Mouse (Mus musculus) cerebellum, postnatal 14 days (tissue): ENCODE results near the gene Arhgap6.
A peak's percentile ranks its signal among the peaks of the same experiment; 100 is the strongest.

Experiments
- DNase-seq, 2 experiments: peaks; one replicate each; pipeline ENCODE4 v3.0.0; 2021; ENCODE audit warnings: mixed read lengths in 2 of 2

Gene Arhgap6

DNA sequence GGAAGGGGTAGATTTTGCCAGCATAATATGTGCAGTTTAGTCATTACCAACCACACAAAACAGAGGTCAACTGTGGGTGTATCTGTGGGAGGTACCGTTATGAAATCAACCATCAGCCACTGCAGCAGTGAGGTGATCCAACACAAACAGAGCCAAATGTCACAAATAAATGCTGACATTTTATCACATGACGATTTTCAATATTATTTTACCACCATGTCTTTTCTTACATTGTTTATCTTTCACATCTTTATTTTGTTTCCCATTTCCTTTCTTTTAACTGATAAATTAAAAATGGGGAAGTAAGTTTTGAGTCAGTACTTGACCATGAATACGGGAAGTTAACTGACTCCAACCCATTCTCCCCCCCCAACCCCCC lies 328.9 kb downstream of the Arhgap6 start:
- DNase-seq: no peak

DNA sequence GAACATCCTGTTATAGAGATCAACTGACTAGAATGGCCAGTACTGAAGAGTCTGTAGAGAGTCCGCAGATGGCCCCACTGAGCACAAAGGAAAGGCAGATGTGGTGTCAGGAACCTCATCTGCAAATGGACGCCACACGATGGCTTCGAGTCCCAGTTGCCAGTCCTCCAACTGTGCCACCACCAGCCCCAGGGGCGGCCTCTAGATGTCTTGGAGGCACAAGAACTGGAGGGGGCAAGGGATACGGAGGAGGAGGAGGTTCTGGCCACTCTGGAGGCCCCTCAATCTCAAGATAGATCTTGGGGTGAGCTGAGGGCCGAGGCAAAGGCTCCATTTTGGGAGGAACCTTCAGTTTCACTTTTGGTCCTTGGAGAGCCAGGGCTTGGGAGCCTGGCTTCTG lies 344.9 kb downstream of the Arhgap6 start:
- no peak for DNase-seq

DNA sequence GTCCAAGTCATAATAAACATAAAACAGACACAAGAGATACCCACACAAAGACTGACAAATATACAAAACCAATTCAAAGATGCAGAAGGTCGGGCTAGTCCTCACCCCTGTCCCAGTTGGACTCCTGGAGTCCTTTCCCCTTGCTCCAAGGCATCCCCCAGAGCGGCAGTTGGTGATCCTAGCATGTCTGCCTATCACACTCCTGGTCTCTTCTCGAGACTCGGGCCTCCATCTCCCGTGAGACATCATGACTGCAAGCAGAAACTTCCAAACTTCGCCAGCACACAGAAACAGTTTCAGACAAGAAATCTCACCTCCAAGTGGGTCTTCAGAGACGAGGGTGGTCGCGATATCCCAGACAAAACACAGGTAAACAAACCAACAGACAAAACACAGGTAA lies 345.6 kb downstream of the Arhgap6 start:
- DNase-seq: no peak

DNA sequence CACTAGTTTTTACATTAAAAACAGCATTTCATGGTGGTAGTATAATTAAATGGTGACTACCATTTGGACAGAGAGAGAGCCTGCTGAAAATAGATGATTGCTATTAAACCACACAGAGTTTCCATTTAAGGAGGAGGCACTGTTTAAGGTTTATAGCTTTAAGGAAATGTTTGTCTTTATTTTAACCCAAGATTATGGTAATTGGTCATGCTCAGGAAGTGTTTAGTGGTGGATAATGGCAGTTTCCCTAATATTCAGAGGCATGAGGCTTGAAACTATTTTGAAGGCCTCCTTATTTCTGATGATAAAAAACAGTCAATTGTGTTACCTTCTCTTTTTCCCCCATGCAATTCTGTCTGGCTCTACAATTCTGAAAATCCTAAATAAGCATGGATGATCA lies 358.9 kb downstream of the Arhgap6 start:
- DNase-seq: no peak

DNA sequence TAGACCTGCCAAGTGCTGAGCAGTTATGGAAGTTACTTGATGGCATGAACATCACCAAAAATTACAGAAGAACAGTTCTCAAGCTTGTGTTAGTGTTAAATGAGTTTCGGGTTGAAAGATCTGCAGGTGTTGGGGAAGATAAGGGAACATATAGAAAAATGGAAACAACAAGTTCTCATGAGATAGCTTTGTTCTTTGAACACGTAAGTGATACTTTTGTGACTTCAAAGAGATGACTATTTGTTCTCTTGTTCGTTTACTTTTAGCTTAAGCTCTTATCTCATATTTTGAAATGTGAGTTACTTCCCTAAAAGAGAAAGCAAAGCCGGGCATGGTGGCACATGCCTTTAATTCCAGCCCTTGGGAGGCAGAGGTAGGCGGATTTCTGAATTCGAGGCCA lies 363.5 kb downstream of the Arhgap6 start:
- no peak for DNase-seq

DNA sequence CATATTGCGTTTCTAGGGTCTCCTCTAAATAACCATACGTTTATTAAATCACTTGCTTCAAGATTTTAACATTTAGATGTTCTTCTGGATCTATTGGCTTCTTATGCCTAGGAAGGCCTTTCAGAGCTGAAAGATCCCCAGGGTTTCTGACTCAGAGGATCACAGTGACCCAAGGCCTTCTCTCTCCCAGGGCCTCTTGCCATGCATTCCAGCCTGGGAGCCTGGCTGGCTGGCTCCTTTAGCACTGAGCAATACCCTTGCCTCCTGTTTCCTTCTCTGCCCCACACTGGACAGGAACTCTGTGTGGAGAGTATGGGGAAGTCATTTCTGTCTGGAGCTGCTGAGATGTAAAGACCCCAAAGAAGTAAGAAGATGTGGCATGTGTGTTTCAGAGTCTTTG lies 376.1 kb downstream of the Arhgap6 start:
- no peak for DNase-seq

DNA sequence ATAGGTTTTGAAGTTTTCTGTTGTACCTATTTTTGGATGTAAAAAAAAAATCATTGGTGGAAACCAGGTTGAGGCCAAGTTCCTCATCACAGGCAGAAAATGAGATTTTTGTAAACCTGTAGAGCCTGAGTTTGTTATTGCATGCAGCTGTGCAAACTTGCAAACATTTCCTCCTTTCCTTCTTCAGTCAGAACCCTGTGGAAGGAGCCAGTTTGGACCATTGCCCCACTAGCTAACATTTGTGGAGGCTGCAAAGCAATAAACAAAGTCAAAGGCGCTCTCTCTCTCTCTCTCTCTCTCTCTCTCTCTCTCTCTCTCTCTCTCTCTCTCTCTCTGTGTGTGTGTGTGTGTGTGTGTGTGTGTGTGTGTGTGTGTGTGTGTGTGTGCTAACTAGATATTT lies 378.9 kb downstream of the Arhgap6 start:
- no peak for DNase-seq

DNA sequence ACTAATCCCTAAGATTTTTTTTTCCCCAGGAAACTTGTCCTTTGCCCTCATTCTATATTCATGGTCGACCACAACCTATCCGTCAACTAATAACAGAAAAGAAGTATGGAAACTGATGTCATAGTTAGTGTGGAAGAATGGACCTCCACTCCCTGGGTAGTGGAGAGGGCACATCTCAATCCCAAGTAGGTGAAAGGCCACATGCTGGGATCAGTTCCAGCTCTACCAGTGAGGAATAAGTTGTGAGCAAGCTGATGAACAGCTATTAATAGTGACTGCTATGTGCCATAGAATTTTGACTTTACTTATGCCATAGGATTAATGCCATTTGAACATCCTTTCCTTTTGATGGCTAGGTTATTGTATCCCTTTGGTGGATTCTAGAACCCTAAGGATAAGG lies 383.7 kb downstream of the Arhgap6 start:
- no peak for DNase-seq

DNA sequence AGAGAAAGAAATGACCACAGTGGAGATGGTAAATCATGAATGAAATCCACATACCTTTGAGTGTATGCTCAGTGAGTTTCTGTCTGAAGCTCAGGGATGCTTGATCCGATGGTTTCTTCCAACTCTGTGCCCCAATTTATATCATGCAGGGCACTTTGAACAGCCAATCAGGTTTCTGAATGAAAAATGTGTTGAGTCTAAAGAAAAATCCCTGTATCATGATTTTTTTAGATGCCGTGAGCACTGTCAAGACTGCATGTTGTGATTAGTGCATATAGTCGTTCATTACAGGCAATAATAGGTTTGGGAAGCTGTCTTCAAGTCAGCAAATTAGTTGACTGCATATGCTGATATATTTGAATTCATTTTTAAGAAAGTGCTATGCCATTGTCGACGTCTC lies 392.2 kb downstream of the Arhgap6 start, which contains the start of gene Amelx:
Gene Amelx, minus strand, starts transcription at position 101 of the 400 bp plus-strand sequence.
- no peak for DNase-seq

DNA sequence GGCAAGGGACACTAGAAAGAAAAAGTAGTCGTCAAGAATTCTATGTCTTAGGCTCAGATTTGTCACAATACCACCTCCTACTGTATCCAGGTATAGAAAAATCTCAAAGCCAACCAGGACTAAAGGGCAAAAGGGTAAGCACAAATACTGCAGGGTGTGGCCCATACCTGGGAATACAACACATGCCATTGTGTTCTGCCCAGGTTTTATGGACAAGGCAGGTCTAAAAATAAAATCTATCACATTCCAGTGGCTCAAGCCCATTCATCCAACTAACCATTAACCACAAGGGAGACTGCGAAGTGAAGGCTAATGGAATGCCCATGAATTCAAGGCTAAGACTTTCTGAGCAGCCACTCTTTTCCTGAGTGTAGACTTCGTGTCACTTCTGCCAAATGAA lies 415.1 kb downstream of the Arhgap6 start:
- no peak for DNase-seq

DNA sequence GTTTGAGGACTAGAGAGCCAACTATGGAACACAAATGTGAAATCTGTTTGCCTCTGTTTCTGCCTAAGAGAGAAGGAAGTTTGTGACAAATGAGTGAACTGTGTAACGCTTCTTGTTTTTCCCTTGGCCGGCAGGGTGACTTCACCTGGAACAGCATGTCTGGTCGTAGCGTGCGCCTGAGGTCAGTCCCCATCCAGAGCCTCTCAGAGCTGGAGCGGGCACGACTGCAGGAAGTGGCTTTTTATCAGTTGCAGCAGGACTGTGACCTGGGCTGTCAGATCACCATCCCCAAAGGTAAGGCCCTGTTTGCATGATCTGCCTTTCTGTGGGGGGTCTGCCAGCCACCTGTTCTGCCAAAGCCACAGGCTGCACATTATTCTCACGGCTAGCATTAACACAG lies 425.2 kb downstream of the Arhgap6 start:
- peak; percentile 2 for DNase-seq

DNA sequence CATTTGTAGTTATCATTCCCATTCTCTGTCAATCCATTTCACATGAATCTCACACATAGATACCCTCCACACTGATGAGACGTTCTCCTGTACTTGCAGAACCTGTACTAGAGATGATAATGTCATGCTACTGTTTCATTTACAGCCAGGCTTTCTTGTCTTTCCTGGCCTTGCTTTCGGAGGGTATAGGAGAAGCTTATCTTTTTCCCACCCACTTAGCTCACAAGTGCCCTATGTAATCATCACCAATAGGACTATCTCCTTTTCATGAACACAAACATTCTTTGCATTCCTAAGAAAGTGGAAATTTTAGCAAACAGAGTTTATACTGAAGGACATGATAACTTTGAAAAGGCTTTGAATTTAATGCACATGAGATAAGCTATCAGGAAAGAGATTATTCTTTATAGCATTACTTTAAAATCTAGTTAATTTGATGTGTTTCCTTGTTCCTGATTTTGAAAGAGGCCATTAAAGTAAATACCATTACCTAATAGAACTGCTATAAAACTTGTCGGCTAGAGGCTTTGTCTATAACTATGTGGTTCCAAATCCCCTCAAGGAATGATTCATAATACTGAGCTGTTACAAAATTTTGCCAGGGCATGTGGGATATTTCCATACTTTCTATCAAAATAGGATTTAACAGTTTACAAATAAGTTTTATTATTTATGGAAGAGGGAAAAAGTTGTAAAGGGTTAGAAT lies 427.6 kb downstream of the Arhgap6 start:
- DNase-seq: no peak

DNA sequence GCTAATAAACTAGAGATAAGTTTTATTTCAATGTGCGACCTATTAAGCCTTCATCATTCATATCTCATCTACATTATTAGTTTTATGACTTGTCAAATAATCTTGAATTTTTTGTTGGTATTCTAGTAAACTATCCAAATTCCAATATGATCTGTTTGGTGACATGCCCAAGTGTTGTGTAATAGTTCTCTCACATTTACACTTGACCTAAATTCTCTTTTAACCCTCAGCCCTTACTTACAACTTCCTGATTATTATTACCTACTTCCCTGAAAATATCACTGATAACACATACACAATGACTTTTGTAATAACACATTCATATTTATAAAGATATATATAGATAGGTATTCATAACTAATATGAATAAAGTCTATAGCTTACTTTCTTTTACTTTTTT lies 461.0 kb downstream of the Arhgap6 start:
- DNase-seq: no peak

DNA sequence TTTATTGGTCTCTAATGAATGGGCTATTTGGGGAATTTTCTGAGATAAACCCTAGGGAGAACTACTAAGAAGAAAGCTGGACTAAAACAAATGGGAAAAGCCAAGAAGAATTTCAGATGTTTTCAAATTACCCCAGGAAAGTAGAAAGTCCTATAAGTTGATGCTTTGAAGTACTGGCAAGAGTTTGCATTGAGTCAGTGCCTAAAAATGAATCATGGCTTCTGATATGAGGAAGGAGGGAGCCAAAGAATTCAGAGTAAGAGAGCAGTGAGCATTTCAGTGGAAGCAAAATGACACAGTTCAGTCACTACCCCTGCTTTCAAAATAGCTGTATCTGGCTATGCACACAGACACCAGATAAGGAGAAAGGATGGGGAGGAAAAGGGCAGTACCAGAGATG lies 461.8 kb downstream of the Arhgap6 start:
- no peak for DNase-seq

DNA sequence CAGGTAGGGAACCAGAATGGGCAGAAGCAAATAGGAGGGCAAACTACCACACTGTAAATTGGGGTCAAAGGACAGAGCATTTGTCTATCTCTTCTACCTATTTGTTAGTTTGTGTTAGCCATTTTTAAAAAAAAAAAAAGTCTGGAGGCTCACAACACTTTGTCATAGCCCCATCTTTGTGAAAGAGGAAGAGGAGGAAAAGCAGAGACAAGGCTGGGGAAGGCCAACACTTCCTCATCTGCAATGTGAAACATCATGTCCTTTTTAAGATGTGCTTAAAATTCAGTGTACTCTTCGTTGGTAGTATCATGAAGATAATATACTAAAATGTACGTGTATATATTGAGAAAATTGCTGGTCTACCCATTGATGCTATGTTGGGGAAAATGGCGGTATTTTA lies 466.1 kb downstream of the Arhgap6 start:
- DNase-seq: no peak

DNA sequence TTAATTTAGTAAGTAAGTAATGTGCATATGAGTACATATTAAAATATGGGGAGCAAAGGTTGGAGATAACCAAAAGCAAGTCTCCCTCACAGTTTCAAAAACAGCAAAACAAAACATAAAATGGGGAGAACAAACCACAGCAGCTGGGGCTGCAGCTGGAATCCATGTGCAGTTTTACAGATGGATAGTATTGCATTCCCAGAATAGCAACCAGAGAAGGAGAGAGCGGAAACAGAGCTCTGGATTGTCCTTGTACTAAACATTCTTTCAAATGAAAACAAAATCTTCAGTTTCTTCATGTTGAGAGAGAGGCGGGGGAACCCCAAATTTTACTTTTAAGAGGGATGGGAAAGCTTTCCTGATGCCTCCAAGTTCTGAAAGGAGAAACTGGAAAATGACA lies 467.3 kb downstream of the Arhgap6 start:
- no peak for DNase-seq

DNA sequence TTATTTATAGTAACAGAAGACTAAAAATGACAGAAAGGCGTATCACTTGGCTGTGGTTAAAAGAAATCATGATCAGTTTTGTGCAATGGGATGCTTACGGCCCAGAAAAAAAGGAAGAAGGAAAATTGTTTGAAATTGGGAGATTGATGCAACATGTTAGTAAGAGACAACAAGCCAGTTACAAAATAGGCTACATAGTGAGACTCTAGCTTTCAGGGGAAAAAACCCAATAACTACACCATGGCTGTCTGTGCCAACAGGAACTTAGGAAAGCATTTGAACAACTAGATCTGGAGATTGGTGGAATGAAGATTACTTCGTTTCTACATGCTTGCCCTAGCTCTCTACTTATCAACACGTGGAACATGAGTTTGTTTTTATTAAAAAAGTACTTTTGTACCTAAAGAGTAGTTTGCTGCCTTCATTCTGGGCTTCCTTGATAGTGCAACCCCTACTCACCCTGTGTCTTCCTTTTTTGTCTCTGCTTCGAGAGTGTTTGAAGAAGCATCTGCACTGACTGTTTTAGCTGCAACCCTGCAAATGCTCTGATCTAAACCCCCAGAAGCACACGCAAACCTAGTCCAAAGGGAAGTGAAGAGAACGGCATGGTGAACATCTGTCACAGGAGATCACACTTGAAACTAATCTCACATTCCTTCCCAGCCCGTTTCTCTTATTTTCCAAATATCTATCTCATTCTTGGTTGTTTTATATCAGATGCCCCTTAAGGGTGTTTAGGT lies 468.7 kb downstream of the Arhgap6 start:
- DNase-seq: no peak

DNA sequence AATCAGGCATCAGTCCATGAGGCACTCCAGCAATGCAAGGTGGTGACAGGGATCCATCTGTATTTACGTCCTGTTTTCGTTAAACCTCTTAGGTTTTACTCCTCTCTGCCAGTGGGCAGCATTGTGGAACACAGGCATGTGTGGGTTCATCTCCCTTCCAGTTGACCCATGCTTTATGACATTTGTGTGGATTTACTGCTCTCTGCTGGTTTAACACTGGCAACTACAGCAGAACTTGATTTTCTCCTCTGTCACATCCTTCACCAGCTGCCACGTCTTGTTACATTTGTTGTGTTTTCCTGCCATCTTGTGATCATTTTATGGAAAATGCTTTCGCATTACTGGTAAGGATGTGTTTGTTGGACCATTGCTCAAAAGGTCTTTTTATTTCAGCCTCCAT lies 504.7 kb downstream of the Arhgap6 start:
- peak; percentile 5 to 15 for DNase-seq

DNA sequence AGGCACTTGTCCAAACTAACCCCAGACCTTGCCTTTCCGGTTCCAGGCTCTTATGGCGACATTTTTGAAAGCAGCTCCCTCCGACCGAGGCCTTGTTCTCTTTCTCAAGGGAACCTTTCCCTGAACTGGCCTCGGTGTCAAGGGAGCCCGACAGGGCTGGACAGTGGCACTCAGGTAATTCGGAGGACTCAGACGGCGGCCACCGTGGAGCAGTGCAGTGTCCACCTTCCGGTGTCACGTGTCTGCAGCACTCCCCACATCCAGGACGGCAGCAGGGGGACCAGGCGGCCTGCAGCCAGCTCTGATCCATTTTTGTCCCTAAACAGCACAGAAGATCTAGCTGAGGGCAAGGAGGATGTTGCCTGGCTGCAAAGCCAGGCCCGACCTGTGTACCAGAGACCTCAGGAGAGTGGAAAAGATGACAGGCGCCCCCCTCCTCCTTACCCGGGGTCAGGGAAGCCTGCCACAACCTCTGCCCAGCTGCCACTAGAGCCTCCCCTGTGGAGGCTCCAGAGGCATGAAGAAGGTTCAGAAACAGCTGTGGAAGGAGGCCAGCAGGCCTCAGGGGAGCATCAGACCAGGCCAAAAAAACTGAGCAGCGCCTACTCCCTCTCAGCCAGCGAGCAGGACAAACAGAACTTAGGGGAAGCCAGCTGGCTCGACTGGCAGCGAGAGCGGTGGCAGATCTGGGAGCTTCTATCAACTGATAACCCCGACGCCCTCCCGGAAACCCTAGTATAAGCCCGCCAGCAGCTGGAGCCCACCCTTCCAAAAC lies 507.6 kb downstream of the Arhgap6 start:
- DNase-seq: peak in 1 of 2 experiments; percentile 4

DNA sequence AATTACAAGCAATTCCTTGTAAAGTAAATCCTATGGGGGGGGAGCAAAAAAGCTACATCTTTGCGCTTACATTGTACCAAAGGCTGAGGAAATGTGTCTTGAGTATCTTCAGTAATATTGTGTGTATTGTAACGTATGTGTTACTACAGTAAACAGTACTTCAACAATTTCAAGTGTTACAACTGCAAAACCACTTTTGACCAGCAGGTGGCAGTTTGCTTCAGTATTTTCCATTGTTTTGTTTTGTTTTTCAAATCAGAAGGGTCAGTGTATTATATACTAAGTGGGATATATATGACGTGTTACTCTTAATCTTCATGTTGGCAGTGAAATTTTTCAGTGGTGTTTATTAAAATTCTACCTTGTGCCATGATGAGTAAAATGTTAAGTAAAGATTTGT lies 509.0 kb downstream of the Arhgap6 start:
- DNase-seq: peak; percentile 63 to 69

DNA sequence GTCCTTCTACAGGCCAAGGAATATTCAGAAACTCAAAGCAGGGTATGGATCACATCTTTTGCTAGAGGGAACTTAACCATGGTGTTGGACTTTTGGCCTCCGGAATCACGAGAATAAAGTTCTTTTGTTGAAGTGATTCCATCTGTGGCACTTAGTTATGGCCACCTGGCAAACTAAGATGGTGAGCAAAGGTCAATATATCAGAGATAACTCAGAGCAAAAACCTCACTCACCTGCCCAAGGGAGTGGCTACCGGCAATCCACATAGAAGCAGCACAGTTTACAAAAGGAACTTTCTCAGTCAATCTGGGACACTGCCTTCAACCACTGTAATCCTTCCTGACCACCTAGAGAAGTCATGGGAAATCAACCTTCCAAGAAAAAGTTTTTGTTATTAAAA lies 513.7 kb downstream of the Arhgap6 start:
- no peak for DNase-seq

DNA sequence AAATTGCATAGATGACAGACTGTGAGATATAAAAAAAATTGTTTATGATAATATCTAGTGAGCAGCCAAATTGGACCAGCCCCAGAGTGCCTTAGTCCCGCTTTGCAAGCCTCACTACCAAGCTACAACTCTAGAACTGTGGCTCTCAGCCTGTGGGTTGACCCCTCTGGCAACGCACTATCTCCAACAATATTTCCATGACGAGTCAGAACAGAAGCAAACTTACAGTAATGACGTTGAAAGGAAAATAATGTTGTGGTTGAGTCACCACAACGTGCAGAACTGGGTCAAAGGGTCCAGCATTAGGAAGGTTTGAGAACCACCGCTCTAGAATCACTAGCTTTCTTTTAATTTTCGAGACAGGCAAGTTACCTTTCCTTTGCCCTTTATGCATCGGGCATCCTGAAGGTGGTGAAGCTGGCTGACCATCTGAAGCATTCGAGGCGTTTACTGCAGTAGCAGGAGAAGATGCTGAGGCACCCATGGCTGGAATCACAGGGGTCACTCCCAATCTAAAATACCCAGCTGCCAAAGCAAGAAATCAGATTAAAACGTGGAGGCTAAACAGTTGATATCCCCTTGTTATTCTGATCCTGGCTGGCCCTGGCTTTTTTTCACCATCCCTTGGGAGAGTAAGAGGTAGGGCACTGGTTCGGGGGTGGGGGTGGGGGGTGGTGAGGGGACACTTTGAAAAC lies 524.3 kb downstream of the Arhgap6 start:
- peak in 1 of 2 experiments; percentile 16 for DNase-seq
